Mouse (Mus musculus): ENCODE data around the gene Stmn1.

The Stmn1 gene

GRCm38 (mm10) chr4:134457130-134457825 is 10.8 kb upstream of the Stmn1 start:
- intact Hi-C loops (cut with DNase I) = no loop called here

GRCm38 (mm10) chr4:134458856-134459255 is 9.3 kb upstream of the Stmn1 start:
- intact Hi-C loops (cut with DNase I) = no loop called here

- intact Hi-C loops (cut with DNase I) = no loop called here
Observed at GRCm38 (mm10) chr4:134460277-134460676, 7.8 kb upstream of the Stmn1 start.

GRCm38 (mm10) chr4:134461252-134461651 is 6.9 kb upstream of the Stmn1 start:
- intact Hi-C loops (cut with DNase I) = no loop called here

GRCm38 (mm10) chr4:134465789-134466188 is 2.3 kb upstream of the Stmn1 start:
- intact Hi-C loops (cut with DNase I) = no loop called here

- intact Hi-C loops (cut with DNase I) = no loop called here
Observed at GRCm38 (mm10) chr4:134466381-134467262, 1.5 kb upstream of the Stmn1 start.

GRCm38 (mm10) chr4:134467435-134468214 is 495 bp upstream of the Stmn1 start:
- intact Hi-C loops (cut with DNase I) = no loop called here

- intact Hi-C loops (cut with DNase I) = no loop called here
Observed at GRCm38 (mm10) chr4:134468578-134469266, 602 bp downstream of the Stmn1 start.

GRCm38 (mm10) chr4:134469341-134469796 is 1.2 kb downstream of the Stmn1 start:
- intact Hi-C loops (cut with DNase I) = no loop called here

- intact Hi-C loops (cut with DNase I) = loop anchor here (10.0 kb wide), 1 partner anchor 205 kb away; no protein-coding TSS in a partner anchor
Observed at GRCm38 (mm10) chr4:134469985-134470384, 1.9 kb downstream of the Stmn1 start.

GRCm38 (mm10) chr4:134471469-134471868 is 3.3 kb downstream of the Stmn1 start:
- intact Hi-C loops (cut with DNase I) = loop anchor here (10.0 kb wide), 1 partner anchor 207 kb away; no protein-coding TSS in a partner anchor

GRCm38 (mm10) chr4:134473764-134474163 is 5.6 kb downstream of the Stmn1 start:
- intact Hi-C loops (cut with DNase I) = loop anchor here (10.0 kb wide), 1 partner anchor 209 kb away; no protein-coding TSS in a partner anchor

GRCm38 (mm10) chr4:134474240-134474639 is 6.1 kb downstream of the Stmn1 start:
- intact Hi-C loops (cut with DNase I) = loop anchor here (10.0 kb wide), 1 partner anchor 209 kb away; no protein-coding TSS in a partner anchor

GRCm38 (mm10) chr4:134476899-134477298 is 8.8 kb downstream of the Stmn1 start:
- intact Hi-C loops (cut with DNase I) = loop anchor here (10.0 kb wide), 1 partner anchor 212 kb away; no protein-coding TSS in a partner anchor

GRCm38 (mm10) chr4:134478031-134478430 is 9.9 kb downstream of the Stmn1 start:
- intact Hi-C loops (cut with DNase I) = loop anchor here (2.0 to 10.0 kb wide), 2 partner anchors 83 to 213 kb away; no protein-coding TSS in a partner anchor

GRCm38 (mm10) chr4:134479839-134480238 is 11.7 kb downstream of the Stmn1 start:
- intact Hi-C loops (cut with DNase I) = loop anchor here (2.0 to 10.0 kb wide), 2 partner anchors 85 to 215 kb away; no protein-coding TSS in a partner anchor

GRCm38 (mm10) chr4:134480864-134481263 is 12.7 kb downstream of the Stmn1 start:
- intact Hi-C loops (cut with DNase I) = no loop called here

GRCm38 (mm10) chr4:134481270-134481669 is 13.2 kb downstream of the Stmn1 start:
- intact Hi-C loops (cut with DNase I) = no loop called here

- intact Hi-C loops (cut with DNase I) = no loop called here
Observed at GRCm38 (mm10) chr4:134482442-134482841, 14.3 kb downstream of the Stmn1 start.

- intact Hi-C loops (cut with DNase I) = no loop called here
Observed at GRCm38 (mm10) chr4:134483078-134483688, 15.1 kb downstream of the Stmn1 start.
